Mouse (Mus musculus) cerebellum, adult 11 months (tissue): ENCODE measurements around the gene Kansl1l.
"Not testable (repeated sequence)": the region's sequence is repeated elsewhere in the genome, so short reads cannot be mapped to it uniquely, and the experiment has no call there.

ENCODE experiments used
- DNase-seq: peaks from one replicate; pipeline ENCODE4 v3.0.0; 2022

The Kansl1l gene

GRCm38 (mm10) chr1:66816837-66817452 lies 417 bp downstream of the Kansl1l start:
- DNase-seq = peak; percentile 91

GRCm38 (mm10) chr1:66815941-66816777 lies 1.2 kb downstream of the Kansl1l start:
- DNase-seq = peak; percentile 56

GRCm38 (mm10) chr1:66814756-66815155 lies 2.6 kb downstream of the Kansl1l start:
- DNase-seq = no peak

GRCm38 (mm10) chr1:66813191-66813590 lies 4.2 kb downstream of the Kansl1l start:
- DNase-seq = no peak

GRCm38 (mm10) chr1:66806821-66807220 lies 10.5 kb downstream of the Kansl1l start:
- no peak for DNase-seq

GRCm38 (mm10) chr1:66805408-66805807 lies 12.0 kb downstream of the Kansl1l start:
- no peak for DNase-seq

- DNase-seq = no peak
These were observed 12.7 kb downstream of the Kansl1l start for GRCm38 (mm10) chr1:66804710-66805109.

GRCm38 (mm10) chr1:66797962-66798361 lies 19.4 kb downstream of the Kansl1l start:
- no peak for DNase-seq

GRCm38 (mm10) chr1:66792838-66793466 lies 24.4 kb downstream of the Kansl1l start:
- no peak for DNase-seq

GRCm38 (mm10) chr1:66782296-66782695 lies 35.1 kb downstream of the Kansl1l start:
- peak; percentile 10 for DNase-seq

GRCm38 (mm10) chr1:66781027-66781426 lies 36.3 kb downstream of the Kansl1l start:
- DNase-seq = no peak

- no peak for DNase-seq
These were observed 38.6 kb downstream of the Kansl1l start for GRCm38 (mm10) chr1:66778798-66779197.

- DNase-seq = no peak
These were observed 39.5 kb downstream of the Kansl1l start for GRCm38 (mm10) chr1:66777878-66778277.

GRCm38 (mm10) chr1:66768764-66769163 lies 48.6 kb downstream of the Kansl1l start:
- DNase-seq = no peak

GRCm38 (mm10) chr1:66730581-66730980 lies 86.8 kb downstream of the Kansl1l start:
- DNase-seq = no peak

GRCm38 (mm10) chr1:66712859-66713258 lies 104.5 kb downstream of the Kansl1l start:
- DNase-seq = no peak

- DNase-seq = no peak
These were observed 112.8 kb downstream of the Kansl1l start for GRCm38 (mm10) chr1:66704523-66704922.

GRCm38 (mm10) chr1:66702623-66703345 lies 114.6 kb downstream of the Kansl1l start:
- no peak for DNase-seq

- DNase-seq = no peak
These were observed 115.8 kb downstream of the Kansl1l start for GRCm38 (mm10) chr1:66701576-66701940.

- peak; percentile 88 for DNase-seq
These were observed 116.4 kb downstream of the Kansl1l start, which contains the start of gene Rpe for GRCm38 (mm10) chr1:66700693-66701575. TSS of gene Rpe (plus strand) at chr1:66700831.

GRCm38 (mm10) chr1:66700149-66700692 lies 117.1 kb downstream of the Kansl1l start:
- no peak for DNase-seq

GRCm38 (mm10) chr1:66699630-66700029 lies 117.7 kb downstream of the Kansl1l start:
- not testable (repeated sequence) for DNase-seq
